Mouse (Mus musculus) spleen, postnatal 4 days (tissue): ENCODE data around the gene Tmem40.

ENCODE experiments used
- DNase-seq, 2 experiments: peaks; one replicate each; pipeline ENCODE4 v3.0.0; 2022; ENCODE audit warnings: low spot score in 2 of 2

Gene Tmem40

DNA sequence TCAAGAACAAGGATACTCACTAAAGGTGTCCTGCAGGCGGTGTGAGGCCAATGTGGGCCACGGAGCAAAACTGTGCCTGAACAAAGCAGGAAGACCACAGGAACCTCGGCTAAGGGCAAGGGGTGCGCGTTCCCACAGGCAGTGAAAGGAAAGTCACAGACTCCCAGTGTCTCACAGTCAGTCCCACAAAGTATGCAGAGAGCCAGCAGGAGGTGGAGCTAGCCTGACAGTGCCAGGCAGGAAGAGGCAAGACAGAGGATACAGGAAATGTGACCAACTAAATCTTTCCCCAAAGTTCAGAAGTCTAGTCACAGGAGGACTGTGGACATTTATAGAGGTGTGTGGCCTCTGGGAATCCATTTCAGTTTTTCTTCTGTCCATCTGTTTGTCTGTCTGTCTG is 59.3 kb downstream of the Tmem40 start:
- DNase-seq: no peak

GRCm38 (mm10) chr6:115701302-115701701 is 60.9 kb downstream of the Tmem40 start:
- DNase-seq: no peak

GRCm38 (mm10) chr6:115700778-115701177 is 61.4 kb downstream of the Tmem40 start:
- no peak for DNase-seq

DNA sequence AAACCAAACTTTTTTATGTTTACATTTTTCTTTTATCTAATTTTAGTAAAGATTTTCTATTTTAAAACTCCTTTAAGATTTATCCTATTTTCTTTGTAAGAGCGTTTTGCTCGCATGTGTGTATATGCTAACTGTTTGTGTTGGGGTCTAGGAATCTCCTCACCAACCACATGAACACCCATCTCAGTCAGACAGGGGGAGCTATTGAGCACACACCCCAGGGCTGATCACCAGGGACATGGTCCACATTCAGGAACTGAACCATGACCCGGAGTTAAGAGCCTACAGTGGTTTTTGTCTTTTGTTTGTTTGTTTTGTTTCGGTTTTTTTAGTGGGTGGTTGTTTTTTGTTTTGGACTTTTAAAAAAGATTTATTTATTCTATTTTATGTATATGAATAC is 63.5 kb downstream of the Tmem40 start:
- DNase-seq: no peak

GRCm38 (mm10) chr6:115697739-115698558 is 64.3 kb downstream of the Tmem40 start:
- DNase-seq: no peak

GRCm38 (mm10) chr6:115696707-115697215 is 65.4 kb downstream of the Tmem40 start:
- no peak for DNase-seq

DNA sequence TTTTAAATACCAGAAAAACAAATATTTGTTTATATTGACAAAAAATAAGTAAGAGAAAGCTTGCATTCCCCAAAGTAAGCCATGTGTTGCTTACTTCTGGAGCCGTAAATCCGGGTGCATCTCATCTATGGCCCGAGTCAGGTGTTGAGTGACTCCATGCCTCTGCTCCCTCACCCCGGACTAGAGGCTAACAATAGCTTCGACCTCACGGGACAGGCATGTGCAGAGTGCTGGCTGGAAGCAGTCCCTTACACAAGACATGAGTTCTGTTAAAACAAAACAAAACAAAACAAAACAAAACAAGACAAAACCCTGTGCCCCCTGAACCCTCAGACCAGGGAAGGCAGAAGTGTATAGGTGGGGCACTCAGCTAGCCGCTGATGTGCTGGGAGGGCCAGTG is 67.1 kb downstream of the Tmem40 start:
- no peak for DNase-seq

DNA sequence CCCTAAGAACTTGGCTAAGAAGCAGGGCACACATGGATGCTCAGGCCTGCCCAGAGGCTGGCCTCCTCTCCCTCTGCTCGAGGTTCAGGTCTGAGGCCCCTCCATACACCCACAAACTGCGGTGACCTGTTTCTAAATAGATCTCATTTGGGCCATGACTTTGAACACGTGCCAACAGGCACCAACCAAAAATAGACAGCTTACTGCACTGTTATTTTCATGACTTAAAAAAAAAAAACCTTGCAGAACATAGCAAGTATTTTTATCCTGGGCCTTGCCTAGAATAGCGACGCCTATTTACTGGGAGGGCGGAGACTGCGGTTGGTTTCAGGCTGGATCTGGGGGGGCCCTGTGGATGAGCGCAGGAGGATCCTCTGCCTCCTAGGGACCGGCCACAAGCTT is 67.8 kb downstream of the Tmem40 start:
- no peak for DNase-seq

DNA sequence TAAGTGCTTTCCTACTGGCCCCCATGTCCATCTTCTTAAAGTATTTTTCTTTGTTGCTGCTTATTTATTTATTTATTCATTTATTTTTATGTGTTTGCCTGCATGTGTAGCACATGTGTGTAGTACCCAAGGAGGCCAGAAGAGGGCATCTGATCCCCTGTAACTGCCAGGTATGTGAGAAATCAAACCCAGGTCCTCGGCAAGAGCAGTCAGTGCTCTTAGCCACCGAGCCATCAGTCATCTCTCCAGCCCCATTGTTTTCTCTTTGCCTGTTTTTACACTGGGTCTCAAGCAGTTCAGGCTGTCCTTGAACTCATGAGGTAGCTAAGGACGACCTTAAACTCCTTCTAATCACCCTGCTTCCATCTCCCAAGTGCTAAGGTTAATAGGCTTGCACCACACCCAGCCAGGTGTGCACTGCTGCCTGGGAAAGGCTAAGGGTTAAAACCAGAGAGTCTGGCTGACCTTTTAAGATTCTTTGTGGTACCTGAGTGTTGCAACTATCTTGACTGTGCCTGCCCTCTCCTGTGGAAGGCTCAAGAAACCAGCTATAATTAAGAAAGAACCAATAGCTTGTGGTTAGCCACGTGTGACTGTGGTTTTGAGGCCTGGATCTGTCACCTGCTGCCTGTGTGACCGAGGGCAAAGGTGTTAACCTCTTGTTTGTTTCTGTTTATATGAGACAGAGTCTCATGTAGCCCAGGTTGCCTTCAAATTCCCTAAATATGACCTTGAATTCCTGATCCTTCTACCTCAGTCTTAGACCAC is 69.1 kb downstream of the Tmem40 start:
- DNase-seq: peak in 1 of 2 experiments; percentile 22

DNA sequence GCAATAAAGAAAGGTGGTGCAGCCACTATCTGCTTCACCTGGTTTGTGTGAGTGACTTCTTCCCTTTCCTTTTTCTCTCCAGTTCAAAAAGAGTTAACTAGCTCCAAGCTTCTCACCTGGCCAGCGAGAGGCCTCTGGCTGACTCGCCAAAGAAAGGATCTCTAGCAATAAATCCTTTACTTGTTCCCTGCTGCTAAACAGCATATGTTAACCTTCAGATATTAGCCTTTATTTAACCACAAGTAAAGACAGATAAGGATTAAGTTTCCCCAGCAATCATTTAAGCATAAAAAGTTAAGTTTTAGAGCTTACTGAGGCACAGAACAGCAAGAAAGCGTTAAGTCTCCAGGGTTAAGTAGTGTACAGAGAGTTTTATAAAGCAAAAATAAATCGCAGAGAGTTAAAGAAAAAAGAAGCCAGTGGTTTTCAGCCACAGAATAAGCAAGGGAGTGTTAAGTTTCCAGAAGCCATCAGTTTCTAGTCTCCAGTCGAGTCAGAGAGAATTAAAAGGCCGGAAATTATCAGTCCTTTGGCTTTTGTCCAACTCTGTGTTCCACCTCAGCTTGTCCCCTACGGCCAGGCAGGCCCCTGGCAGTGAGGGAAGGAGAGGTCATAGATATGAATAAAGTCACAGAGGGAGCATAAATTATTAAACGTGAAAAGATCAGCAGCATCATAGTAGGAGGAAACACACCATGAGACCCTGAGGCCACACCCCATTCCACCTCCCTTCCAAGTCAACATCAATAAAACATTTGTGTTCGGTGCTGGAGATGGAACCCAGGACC is 69.9 kb downstream of the Tmem40 start:
- no peak for DNase-seq

GRCm38 (mm10) chr6:115690105-115690504 is 72.1 kb downstream of the Tmem40 start:
- DNase-seq: no peak

GRCm38 (mm10) chr6:115688589-115688988 is 73.6 kb downstream of the Tmem40 start:
- no peak for DNase-seq

- DNase-seq: no peak
Observed at GRCm38 (mm10) chr6:115687753-115688152, 74.5 kb downstream of the Tmem40 start.

GRCm38 (mm10) chr6:115684851-115685646 is 77.2 kb downstream of the Tmem40 start:
- DNase-seq: no peak

GRCm38 (mm10) chr6:115684271-115684670 is 77.9 kb downstream of the Tmem40 start:
- DNase-seq: no peak

GRCm38 (mm10) chr6:115681066-115681465 is 81.1 kb downstream of the Tmem40 start:
- no peak for DNase-seq
